Mouse (Mus musculus) olfactory bulb, adult 2 months (tissue): ENCODE results near the gene Aco1.

ENCODE experiments used
- CTCF ChIP-seq: fragments of 200-500 bp; IDR thresholded peaks from 2 replicates; pipeline ENCODE4 v1.5.1; 2012; ENCODE audit warnings: low read depth, mild to moderate bottlenecking, low read length, moderate library complexity; ENCODE audit not compliant: insufficient read depth
- POLR2A ChIP-seq: fragments of 200-500 bp; IDR thresholded peaks from 2 replicates; pipeline ENCODE4 v1.6.1; 2012; ENCODE audit warnings: mild to moderate bottlenecking, low read depth, low read length, moderate library complexity; ENCODE audit not compliant: insufficient read depth

DNA sequence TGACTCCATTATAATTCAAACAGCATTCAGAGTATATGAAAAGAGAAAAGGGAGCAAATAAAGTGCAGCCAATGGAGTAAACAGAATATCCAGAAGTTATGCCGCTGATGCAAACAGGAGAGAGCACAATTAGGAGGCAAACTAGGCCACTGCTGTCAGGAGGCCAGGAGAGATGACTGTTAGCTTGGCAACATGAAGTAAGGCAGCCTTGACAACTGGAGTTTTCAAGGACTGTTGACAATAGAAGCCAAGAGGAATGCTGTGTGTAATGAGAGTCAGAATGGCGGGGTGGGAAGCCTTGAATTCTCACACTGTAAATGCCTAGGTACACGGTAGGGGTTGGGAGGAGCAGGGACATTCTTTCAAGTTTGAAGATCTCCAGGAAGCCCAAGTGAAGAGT lies 21.7 kb upstream of the Aco1 start:
- no peak for TF ChIP-seq CTCF
- no peak for TF ChIP-seq POLR2A
